Mouse (Mus musculus) CD4-positive naive resting alpha-beta T cell, adult 57 days (primary cell): Measurements from ENCODE around the gene Hpca. TPM values are rescaled to one million over a fixed set of nuclear protein-coding genes. Genes with fewer than 3 reads are reported as not detected.

Experiments used
- total RNA-seq: library from RNA; stranded (reverse); gene quantifications from one replicate; pipeline ENCODE4 v1.2.4, GENCODE M21; 2023

The Hpca gene
- not detected for total RNA-seq

DNA sequence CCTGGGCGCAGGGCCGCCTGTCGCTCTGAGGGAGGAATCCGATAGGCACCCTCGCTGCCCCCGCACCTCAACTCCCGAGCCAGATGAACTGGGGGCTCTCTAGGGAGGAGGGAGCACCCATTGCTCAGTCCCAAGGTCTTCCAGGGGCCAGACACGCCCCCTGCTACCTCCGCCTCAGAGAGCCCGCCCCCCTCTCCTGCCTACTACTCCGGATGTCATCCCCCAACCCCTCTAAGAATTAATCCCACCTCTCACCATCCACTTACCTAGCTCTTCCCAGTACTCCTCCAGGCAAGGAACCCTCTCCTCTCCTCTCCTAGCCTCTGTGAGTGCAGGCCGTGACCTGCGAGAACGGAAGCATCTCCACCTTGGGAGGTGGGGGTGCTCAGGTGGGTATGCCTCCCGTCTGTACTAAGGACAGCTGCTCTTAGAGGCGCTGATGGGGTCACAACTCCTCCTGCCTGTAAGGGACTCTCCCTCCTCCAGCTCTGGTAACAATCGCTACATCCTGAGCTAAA lies at the start of gene Hpca:
TSS of gene Hpca (minus strand) at position 468 of the 518 bp plus-strand sequence.

DNA sequence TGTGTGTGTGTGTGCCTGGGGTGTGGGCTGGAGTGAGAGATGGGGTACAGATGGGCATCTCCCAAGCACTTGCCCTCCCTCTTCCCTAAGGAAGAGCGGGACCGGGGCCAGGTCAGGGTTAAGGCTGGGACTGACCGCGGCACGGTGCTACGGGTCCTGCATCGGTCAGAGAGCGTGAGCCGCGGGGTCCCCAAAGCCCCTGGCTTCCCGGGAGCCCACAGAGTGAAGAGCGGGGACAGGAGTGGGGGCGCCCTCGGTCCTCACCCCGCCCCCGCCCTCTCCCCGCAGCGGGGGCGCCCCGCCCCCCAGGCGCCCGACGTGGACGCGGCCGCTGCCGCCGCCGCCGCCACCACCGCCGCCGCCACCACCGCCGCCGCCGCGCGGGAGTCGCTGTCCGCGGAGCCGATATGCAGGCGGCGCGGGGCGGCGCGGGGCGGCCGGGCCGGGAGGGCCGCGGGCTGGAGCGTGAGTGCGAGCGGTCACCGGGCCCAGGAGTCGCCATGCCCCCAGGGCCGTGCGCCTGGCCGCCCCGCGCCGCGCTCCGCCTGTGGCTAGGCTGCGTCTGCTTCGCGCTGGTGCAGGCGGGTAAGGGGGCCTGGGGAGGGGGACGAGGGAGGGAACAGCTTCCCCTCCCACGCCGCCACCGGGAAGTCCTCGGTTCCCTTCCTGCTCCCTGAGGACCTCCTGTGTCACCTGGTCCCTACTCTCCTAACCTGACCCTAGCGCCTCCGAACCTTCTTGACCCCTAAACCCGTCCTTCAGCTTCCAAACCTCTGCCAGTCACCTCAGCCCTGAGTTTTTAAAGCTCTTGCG lies 14.9 kb upstream of the Hpca start, which contains the start of gene Fndc5:
TSS of gene Fndc5 (plus strand) at position 421 of the 813 bp plus-strand sequence.

DNA sequence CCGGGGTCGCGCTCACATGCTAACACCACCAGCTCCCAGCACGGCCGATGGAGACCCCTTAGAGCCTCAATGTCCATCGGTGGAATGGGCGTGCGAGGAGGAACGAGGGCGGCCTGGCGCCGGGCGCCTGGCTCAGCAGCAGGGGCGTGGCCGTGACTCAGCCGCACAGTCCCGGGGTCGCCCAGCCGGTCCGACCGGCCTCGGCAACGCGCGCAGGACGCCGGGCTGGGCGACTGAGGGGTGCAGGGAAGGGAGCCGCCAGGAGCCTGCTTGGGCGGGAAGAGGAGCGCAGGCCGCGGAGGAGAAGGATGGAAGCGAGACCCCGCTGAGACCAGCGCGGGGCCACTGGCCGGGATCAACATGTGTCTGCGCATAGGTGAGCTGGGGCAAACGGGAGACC lies 16.5 kb downstream of the Hpca start, which contains the start of gene Tmem54:
TSS of gene Tmem54 (plus strand) at position 193 of the 400 bp plus-strand sequence.

Other genes with a start within 250 kb of the Hpca start
- gene Trim62, start 238.5 kb downstream of the Hpca start, total RNA-seq: 6.4 TPM
- gene Azin2, start 159.6 kb downstream of the Hpca start, total RNA-seq: not detected
- 57.8 TPM for gene Ak2, start 130.1 kb downstream of the Hpca start, total RNA-seq
- 70.2 TPM for gene Rnf19b, start 63.8 kb downstream of the Hpca start, total RNA-seq
- gene Tmem54, start 16.5 kb downstream of the Hpca start, total RNA-seq: not detected
- not detected for gene Fndc5, start 15.0 kb upstream of the Hpca start, total RNA-seq
- 33.4 TPM for gene S100pbp, start 67.7 kb upstream of the Hpca start, total RNA-seq
- gene Yars, start 67.7 kb upstream of the Hpca start, total RNA-seq: 74.1 TPM
- gene C77080, start 139.4 kb upstream of the Hpca start, total RNA-seq: 0.65 TPM
- gene Sync, start 165.6 kb upstream of the Hpca start, total RNA-seq: not detected
- gene Rbbp4, start 213.3 kb upstream of the Hpca start, total RNA-seq: 132 TPM
- 30.5 TPM for gene Zbtb8os, start 213.7 kb upstream of the Hpca start, total RNA-seq